Mouse (Mus musculus) layer of hippocampus, adult 8-10 months (tissue): ENCODE results near the gene 4930535I16Rik. TPM values are rescaled to one million over a fixed set of nuclear protein-coding genes. Genes with fewer than 3 reads are reported as not detected.
A peak's percentile ranks its signal among the peaks of the same experiment; 100 is the strongest.

ENCODE experiments used
- DNase-seq, 2 experiments: peaks; one replicate each; pipeline ENCODE4 v3.0.0; 2022; ENCODE audit warnings: low spot score in 2 of 2
- total RNA-seq, 4 experiments: library from RNA; stranded (reverse); gene quantifications; 2 replicates each; pipeline ENCODE4 v1.2.4; 2022

4930535I16Rik gene
- total RNA-seq, 4 experiments from 2014 or later, result 0.70 TPM; not detected in 3

GRCm38 (mm10) chr4:123905126-123905668 is 12.6 kb downstream of the 4930535I16Rik start:
- no peak for DNase-seq

DNA sequence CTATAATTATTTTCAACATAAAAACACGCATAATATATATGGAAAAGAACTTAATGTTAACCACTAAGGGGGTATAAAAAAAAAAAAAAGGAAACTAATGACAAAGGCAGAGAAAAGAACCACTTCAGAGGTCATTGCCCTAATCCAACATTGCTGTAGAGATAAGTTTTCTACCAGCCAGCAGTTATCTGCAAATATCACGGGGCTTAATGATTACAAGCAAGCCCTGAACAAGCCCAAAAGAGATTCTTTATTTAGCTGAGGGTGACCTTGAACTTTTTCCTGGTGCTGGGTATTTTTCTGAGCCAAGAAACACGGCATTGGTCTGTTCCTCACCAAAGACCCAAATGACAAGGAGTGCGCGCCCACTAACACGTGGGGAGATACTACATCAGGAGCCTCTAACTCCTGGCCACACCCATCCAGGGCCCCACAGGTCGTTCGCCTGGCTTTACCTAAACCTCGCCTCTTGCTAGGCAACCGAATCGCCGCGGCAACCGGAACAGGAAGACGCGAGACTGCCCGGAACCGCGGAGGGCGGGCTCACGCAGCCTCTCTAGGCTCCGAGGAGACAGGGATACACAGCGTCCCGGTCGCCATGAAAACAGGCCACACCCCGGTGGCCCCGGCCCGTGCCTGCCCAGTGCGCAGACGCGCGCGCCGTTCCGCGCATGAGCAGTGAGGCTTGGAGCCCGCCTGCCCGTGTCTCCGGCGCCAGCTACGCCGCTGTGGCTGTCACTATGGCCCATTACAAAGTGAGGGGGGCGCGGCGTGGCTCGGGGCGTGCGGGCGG is 13.3 kb downstream of the 4930535I16Rik start, which contains the start of gene Mycbp:
TSS of gene Mycbp (plus strand) at position 500 of the 793 bp plus-strand sequence.
- DNase-seq, result peak; percentile 96 to 99

DNA sequence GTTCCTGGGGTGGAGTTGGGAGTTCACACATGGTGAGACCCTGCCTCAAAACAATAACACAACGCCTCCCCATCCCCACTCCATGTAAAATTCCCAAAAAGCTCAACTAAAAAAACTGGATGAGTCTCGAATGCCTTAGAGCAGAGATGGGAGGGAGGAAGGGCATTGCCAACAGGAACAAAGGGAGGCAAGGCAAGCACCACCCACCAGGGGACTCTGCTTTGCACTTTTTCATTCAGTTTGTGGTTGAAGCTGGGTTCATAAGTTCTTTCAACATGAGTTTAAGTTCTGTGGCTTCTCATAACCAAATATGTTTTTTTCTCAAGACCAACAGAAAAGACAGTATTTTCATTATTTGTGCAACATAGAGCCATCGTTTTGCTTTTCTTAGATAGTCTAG is 14.4 kb downstream of the 4930535I16Rik start:
- no peak for DNase-seq

DNA sequence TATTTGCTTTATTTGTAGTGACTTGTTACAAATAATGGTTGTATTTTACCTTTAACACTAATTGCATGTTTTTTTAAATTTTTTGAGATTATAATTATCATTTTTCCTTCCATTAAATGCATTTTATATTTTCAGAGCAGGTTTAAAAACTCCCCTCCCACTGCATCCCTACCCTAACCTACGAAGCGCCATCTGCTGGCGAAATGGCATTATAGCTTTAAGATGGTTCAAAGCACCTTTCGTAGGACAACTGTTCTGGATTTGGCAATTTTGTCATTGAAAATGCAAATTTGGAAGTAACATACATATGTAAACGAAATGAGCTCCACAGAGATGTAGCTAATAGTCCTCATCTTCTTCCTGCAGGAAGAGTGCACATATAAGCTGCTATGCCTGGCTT is 19.1 kb downstream of the 4930535I16Rik start:
- no peak for DNase-seq

GRCm38 (mm10) chr4:123894295-123894694 is 23.5 kb downstream of the 4930535I16Rik start:
- DNase-seq, result no peak

DNA sequence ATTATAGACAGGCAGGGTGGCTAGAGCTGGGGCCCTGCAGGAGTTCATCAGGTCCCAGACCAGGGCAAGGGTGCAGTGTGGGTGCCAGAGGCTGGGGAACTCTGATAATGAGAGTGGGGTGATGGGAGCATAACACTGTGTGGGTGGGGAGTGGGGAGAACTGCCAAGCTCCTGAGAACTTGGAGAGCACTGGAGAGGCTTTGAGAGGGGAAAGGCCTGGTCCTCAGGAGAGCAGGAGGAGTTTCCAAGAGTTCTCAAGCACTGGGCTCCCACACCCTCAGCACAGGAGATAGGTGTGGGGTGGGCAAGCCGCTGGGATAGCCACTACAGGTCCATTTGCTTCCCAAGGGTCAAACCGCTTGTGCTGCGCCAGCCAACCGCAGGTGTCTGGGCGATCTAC is 24.1 kb downstream of the 4930535I16Rik start:
- no peak for DNase-seq

Other genes starting within 250 kb of the 4930535I16Rik start
- gene Macf1, start 233.7 kb downstream of the 4930535I16Rik start, total RNA-seq, result 100 to 1,000 TPM; 235 to 265 (median 249) TPM
- gene Ndufs5, start 199.8 kb downstream of the 4930535I16Rik start, total RNA-seq, result 100 to 1,000 TPM; 145 to 182 (median 170) TPM
- 10 to 100 TPM; 54.7 to 59.0 (median 56.9) TPM for gene Akirin1, start 167.7 kb downstream of the 4930535I16Rik start, total RNA-seq
- gene Rhbdl2, start 130.1 kb downstream of the 4930535I16Rik start, total RNA-seq, result under 1 TPM in 3 of 4 experiments, not detected in 1; 0.45 to 0.73 (median 0.66) TPM
- not detected for gene 4933427I04Rik, start 58.3 kb downstream of the 4930535I16Rik start, total RNA-seq
- 10 to 100 TPM in 1 of 4 experiments, 1 to 10 TPM in 3; 7.3 to 14.1 (median 8.7) TPM for gene Mycbp, start 13.2 kb downstream of the 4930535I16Rik start, total RNA-seq
- gene Rragc, start 576 bp downstream of the 4930535I16Rik start, total RNA-seq, result 10 to 100 TPM; 57.8 to 68.5 (median 59.3) TPM